ENCODE assay signal across 10 mouse cellular contexts in the genomic region with DNA sequence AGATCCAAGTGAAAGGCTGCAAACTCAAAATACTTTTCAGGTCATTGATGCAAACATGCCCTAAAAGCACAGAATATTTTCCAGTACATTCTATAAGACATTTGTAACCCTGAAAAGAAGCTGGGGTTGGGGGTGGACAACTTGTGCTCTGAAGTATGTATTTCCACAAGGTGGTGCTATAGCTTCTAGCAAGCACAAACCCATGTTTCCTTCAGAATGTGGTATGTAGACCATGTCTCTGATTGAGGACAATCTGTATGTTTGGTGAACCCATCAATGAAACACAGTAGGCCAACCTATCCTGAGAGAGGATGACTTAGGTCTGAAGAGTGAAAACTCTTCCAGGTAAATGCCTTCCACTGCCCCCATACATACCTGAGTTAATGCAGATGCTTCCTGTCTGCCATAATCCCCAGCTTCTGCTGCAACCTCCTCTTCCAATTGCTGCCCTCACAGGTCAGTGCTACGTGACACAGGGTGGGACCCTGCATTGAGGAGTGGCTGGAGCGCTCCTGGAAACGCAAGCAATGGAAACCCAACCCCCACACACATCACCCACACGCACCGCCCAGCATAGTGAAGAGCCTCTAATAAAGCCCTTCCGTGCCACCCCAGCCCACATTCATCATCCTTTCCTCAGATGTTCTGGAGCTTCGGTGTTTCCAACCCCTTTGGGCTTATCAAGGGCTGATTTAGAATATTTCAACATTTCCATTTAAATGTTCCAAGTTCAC. TPM values are rescaled to one million over a fixed set of nuclear protein-coding genes. Genes with fewer than 3 reads are reported as not detected.
DNase-seq lines count a peak whose midpoint lies in the region; ATAC-seq lines count a peak whose summit lies in the region.
"Had no signal": no experiment of that assay in that cellular context is flagged by ENCODE, and none has a peak within 500 bp of the region (broad histone marks: within the 10 kb centered on the region; RNA-seq: fewer than 3 reads in every experiment).

No protein-coding gene starts in this region.

- no peaks in the 10 kb centered on the region for H3K9me3 ChIP-seq in liver, embryonic 11.5 days (ENCODE audit: control insufficient read depth, low read length)
- no peaks in the 10 kb centered on the region for H3K9me3 ChIP-seq in forebrain, embryonic 16.5 days (ENCODE audit: control insufficient read depth, low read length)
- H3K9me3 ChIP-seq: liver, embryonic 15.5 days had no signal

- H3K4me3 ChIP-seq in liver, embryonic 11.5 days (ENCODE audit: low read depth, low read length), result no peak overlapping the region
- no peak overlapping the region for H3K4me3 ChIP-seq in forebrain, embryonic 16.5 days (replicated peaks; ENCODE audit: low read length)
- H3K4me3 ChIP-seq: liver, embryonic 15.5 days had no signal

- H3K27ac ChIP-seq in liver, embryonic 11.5 days (ENCODE audit: low read depth, low read length), result no peak overlapping the region
- no peak overlapping the region for H3K27ac ChIP-seq in forebrain, embryonic 16.5 days (ENCODE audit: low read length)
- H3K27ac ChIP-seq: liver, embryonic 15.5 days had no signal

- H3K36me3 ChIP-seq in liver, embryonic 11.5 days (ENCODE audit: control insufficient read depth, insufficient read depth, low read length), result no peaks in the 10 kb centered on the region
- no peaks in the 10 kb centered on the region for H3K36me3 ChIP-seq in forebrain, embryonic 16.5 days (ENCODE audit: control insufficient read depth, insufficient read depth)
- H3K36me3 ChIP-seq: liver, embryonic 15.5 days had no signal

- no peaks in the 10 kb centered on the region for H3K4me1 ChIP-seq in liver, embryonic 11.5 days (replicated peaks; ENCODE audit: control insufficient read depth, insufficient read depth, low read length)
- H3K4me1 ChIP-seq in forebrain, embryonic 16.5 days (replicated peaks; ENCODE audit: control insufficient read depth, insufficient read depth, low read length), result no peaks in the 10 kb centered on the region
- H3K4me1 ChIP-seq: liver, embryonic 15.5 days had no signal

- ATAC-seq in cerebellum, adult (ENCODE audit: insufficient number of reproducible peaks, low FRiP score, low TSS enrichment), result peak; percentile 66
- 0 out of 2 replicates have a peak, but pooled peaks have one; percentile 36 for ATAC-seq in liver, embryonic 11.5 days (replicated peaks; ENCODE audit: low FRiP score)
- ATAC-seq in megakaryocyte-erythroid progenitor cell, adult 5-6 weeks (replicated peaks; ENCODE audit: low FRiP score, low TSS enrichment, poor library complexity, severe bottlenecking), result peak; percentile 55; the same call in 1 of the 2 replicates
- ATAC-seq in forebrain, embryonic 16.5 days, result no peak

- H3K4me2 ChIP-seq in liver, embryonic 11.5 days, result no peak overlapping the region
- H3K4me2 ChIP-seq in forebrain, embryonic 16.5 days (ENCODE audit: low read length), result no peak overlapping the region
- H3K4me2 ChIP-seq: liver, embryonic 15.5 days had no signal

- no peak for DNase-seq in cerebellum, adult 11-12 months
- no peak for DNase-seq in liver, embryonic 11.5 days (ENCODE audit: low spot score)
- no peak for DNase-seq in liver
- DNase-seq in forelimb bud, embryonic 11.5 days (ENCODE audit: low read depth, low spot score), result peak; percentile 10
- no peak for DNase-seq in right cerebral cortex, postnatal 25 days
- DNase-seq: heart, postnatal 14 days had no signal

- WGBS in liver, embryonic 11.5 days, result 53% methylated on average over 7 of the region's 7 CpGs
- 71% methylated on average over 7 of the region's 7 CpGs for WGBS in forebrain, embryonic 16.5 days

- H3K9ac ChIP-seq in liver, embryonic 11.5 days (ENCODE audit: low read depth, low read length), result no peak overlapping the region
- H3K9ac ChIP-seq in forebrain, embryonic 16.5 days (replicated peaks; ENCODE audit: low read depth, low read length), result no peak overlapping the region
- H3K9ac ChIP-seq: liver, embryonic 15.5 days had no signal

- no peaks in the 10 kb centered on the region for H3K27me3 ChIP-seq in liver, embryonic 11.5 days (replicated peaks; ENCODE audit: control insufficient read depth, insufficient read depth, low read length)
- H3K27me3 ChIP-seq in forebrain, embryonic 16.5 days (replicated peaks; ENCODE audit: control insufficient read depth, insufficient read depth, low read length), result no peaks in the 10 kb centered on the region
- H3K27me3 ChIP-seq: liver, embryonic 15.5 days had no signal

RNA-seq across cellular contexts. Expression of gene Arhgef5, which starts 11.0 kb away (rescaled TPM):
- 3.1 and 3.8 TPM in 2 replicates for polyA plus RNA-seq in liver, embryonic 11.5 days (2014; fragmentation: Nextera tagmentation; extraction: Ambion mirVana)
- 1.9 and 2.4 TPM in 2 replicates for total RNA-seq in megakaryocyte-erythroid progenitor cell, adult 5-6 weeks (2014; fragmentation: Nextera tagmentation)
- 0.89 and 1.3 TPM in 2 replicates for total RNA-seq in megakaryocyte-erythroid progenitor cell, adult 5-6 weeks (2017)
- polyA plus RNA-seq in forebrain, embryonic 16.5 days (2015; fragmentation: Nextera tagmentation; extraction: Ambion mirVana), result 1.8 and 1.9 TPM in 2 replicates

RNA-seq across cellular contexts. Expression of gene Olfr47, which starts 23.0 kb away (rescaled TPM):
- not detected in 2 replicates for polyA plus RNA-seq in liver, embryonic 11.5 days (2014; fragmentation: Nextera tagmentation; extraction: Ambion mirVana)
- total RNA-seq in megakaryocyte-erythroid progenitor cell, adult 5-6 weeks (2014; fragmentation: Nextera tagmentation), result not detected in 2 replicates
- not detected in 2 replicates for total RNA-seq in megakaryocyte-erythroid progenitor cell, adult 5-6 weeks (2017)
- polyA plus RNA-seq in forebrain, embryonic 16.5 days (2015; fragmentation: Nextera tagmentation; extraction: Ambion mirVana), result not detected in 2 replicates
- total RNA-seq: heart, postnatal 14 days had no signal
- polyA plus RNA-seq: liver, embryonic 15.5 days had no signal

RNA-seq across cellular contexts. Expression of gene Olfr434, which starts 41.5 kb away (rescaled TPM):
- polyA plus RNA-seq in liver, embryonic 11.5 days (2014; fragmentation: Nextera tagmentation; extraction: Ambion mirVana), result not detected in 2 replicates
- total RNA-seq in megakaryocyte-erythroid progenitor cell, adult 5-6 weeks (2014; fragmentation: Nextera tagmentation), result not detected in 2 replicates
- not detected in 2 replicates for total RNA-seq in megakaryocyte-erythroid progenitor cell, adult 5-6 weeks (2017)
- not detected in 2 replicates for polyA plus RNA-seq in forebrain, embryonic 16.5 days (2015; fragmentation: Nextera tagmentation; extraction: Ambion mirVana)
- total RNA-seq: heart, postnatal 14 days had no signal
- polyA plus RNA-seq: liver, embryonic 15.5 days had no signal

RNA-seq across cellular contexts. Expression of gene Nobox, which starts 55.0 kb away (rescaled TPM):
- polyA plus RNA-seq in liver, embryonic 11.5 days (2014; fragmentation: Nextera tagmentation; extraction: Ambion mirVana), result not detected in 2 replicates
- total RNA-seq in megakaryocyte-erythroid progenitor cell, adult 5-6 weeks (2014; fragmentation: Nextera tagmentation), result not detected in 2 replicates
- not detected in 2 replicates for total RNA-seq in megakaryocyte-erythroid progenitor cell, adult 5-6 weeks (2017)
- not detected in 2 replicates for polyA plus RNA-seq in forebrain, embryonic 16.5 days (2015; fragmentation: Nextera tagmentation; extraction: Ambion mirVana)
- total RNA-seq: heart, postnatal 14 days had no signal
- polyA plus RNA-seq: liver, embryonic 15.5 days had no signal

RNA-seq across cellular contexts. Expression of gene Olfr435, which starts 57.4 kb away (rescaled TPM):
- polyA plus RNA-seq in liver, embryonic 11.5 days (2014; fragmentation: Nextera tagmentation; extraction: Ambion mirVana), result not detected in 2 replicates
- total RNA-seq in megakaryocyte-erythroid progenitor cell, adult 5-6 weeks (2014; fragmentation: Nextera tagmentation), result not detected in 2 replicates
- total RNA-seq in megakaryocyte-erythroid progenitor cell, adult 5-6 weeks (2017), result not detected in 2 replicates
- not detected in 2 replicates for polyA plus RNA-seq in forebrain, embryonic 16.5 days (2015; fragmentation: Nextera tagmentation; extraction: Ambion mirVana)
- total RNA-seq: heart, postnatal 14 days had no signal
- polyA plus RNA-seq: liver, embryonic 15.5 days had no signal
